Mouse (Mus musculus): Measurements from ENCODE around the gene Tpp1.

Tpp1 gene

DNA sequence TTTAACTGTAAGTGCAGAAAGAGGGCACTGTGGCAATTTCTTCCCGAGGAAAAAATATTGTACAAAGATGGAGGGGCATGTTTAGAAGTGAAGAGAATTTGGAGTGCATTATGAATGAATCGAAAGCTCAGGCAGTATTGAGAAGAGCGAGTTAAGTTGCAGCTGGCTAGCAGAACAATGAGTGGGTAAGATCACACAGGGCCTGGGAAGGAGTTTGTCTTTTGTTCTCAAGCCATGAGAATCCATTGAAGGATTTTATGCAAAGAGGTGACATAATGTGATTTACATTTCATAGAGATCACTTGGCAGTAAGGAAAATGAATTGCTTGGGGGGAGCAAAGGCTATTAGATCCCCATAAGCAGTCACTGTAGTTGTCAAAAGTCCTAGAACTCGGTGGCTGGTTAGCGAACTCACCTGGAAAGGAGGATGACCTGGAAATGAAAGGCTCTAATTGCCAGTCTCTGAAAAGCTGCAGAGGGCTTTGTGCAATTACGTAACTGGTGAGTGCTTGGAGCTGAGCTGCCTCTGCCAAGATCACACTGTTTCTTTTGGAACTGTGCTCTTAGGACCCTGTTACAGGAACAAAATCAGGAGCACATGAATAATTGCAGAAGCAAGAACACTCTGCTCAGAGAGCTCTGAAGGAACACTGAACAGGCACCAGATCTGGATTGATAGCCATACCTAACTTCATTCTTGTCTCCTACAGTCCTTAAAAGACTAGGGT lies 23.2 kb downstream of the Tpp1 start:
- peak in 1 of 2 experiments; percentile 62 for DNase-seq (ENCODE audit: low spot score in 2 of 2)

DNA sequence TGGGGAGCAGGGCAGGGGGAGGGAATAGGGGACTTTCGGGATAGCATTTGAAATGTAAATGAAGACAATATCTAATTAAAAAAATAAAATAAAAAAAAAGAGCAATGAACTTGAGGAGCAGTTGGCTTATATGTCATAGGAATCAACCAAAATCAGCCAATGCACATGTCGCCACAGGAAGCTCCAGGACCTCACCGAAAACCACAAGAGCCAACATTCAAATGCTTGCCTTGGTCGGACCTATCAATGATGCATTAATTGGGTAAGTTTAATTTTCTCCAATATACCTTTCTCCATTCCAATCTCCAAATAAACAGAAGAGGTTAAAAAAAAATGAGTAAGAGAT lies 25.1 kb downstream of the Tpp1 start:
- no peak for DNase-seq (ENCODE audit: low spot score in 2 of 2)

DNA sequence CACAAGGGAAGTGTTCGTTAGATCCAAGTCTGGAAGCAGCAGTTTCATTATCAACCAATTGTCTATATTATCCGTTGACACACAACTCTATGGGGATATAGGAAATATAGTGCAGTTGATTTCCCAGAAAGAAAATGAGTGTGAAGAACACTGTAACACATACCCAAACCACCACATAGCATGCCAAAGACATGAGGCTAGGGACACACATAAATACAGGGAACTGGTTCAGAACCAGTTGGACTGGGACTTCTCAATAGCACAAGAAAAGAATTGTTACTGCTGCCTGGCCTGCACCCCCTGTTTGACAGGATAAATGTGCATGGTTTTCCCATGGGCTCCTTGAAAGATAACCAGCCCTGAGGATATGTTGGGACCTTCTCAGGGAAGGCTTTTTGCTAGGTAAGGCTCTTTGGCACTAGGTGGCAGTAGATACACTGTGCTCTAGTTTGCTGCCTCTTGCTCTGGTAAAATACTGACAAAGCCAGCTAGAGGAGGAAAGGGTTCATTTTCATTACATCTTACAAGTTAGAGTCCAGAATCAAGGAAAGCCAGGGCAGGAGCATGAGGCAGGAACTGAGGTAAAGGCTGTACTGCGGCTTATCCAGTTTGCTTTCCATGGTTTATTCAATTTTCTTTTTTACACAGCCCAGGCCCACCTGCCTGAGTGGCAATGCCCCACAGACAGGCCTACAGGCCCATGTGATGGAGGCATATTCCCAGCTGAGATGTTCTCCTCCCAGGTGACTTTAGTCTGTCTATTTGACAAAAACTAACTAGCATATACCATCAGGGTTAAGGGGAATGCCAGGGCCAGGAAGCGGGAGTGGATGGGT lies 25.7 kb downstream of the Tpp1 start:
- peak; percentile 68 to 75 for DNase-seq (ENCODE audit: low spot score in 2 of 2)

DNA sequence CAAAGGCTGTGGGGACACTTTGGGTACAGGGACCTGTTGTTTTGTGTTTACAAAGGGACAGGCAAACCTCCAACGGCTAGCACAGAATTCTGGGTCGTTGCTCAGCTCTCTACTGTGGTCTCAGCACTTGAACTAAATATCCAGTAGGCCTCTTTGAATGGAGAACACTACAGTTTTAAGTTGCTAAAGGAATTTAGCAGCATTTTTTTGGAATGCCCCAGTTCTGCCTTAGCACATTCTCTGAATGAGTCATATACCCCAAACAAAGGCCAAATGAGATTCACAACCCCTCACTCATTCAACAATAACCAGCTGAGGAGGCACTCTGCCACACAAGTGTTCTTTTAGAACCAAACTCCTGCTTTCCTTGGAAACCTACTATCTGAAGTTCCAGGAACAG lies 30.1 kb downstream of the Tpp1 start:
- no peak for DNase-seq (ENCODE audit: low spot score in 2 of 2)

DNA sequence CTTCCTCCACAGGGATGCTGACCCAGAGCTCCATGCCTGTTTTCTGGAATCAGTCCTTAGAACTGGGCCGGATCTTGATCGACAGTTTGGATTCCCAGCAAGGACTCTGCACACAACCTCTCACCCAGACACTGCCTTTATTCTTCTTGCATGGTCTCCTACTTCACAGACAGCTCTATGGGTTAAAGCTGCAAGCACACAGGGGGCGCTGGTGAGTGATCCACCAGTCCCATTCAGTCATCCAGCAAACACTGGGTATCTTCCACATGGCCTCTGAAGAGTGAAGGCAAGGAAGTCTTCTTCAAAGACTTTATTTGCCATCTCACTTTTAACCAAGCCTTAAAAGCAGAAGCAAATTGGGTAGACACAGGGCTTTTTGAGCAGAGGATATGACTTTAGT lies 36.7 kb downstream of the Tpp1 start:
- no peak for DNase-seq (ENCODE audit: low spot score in 2 of 2)

DNA sequence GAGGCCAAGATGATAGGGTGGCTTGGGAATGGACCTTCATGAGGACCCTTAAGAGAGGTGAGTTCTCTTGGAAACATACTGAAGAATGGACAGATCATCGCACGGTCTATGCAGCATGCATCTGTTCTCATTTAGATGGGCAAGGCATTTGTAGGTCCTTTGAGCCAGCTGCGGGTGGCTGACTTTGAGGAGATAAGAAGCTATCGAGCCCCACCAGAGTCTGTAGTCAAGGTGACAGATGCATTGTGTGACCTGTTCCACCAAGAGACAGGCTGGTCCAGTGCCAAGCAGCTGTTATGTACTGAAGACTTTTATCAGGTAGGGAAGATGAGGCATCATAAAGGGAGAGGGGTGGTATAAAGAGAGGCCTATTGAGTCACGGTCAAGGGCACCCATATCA lies 43.3 kb downstream of the Tpp1 start:
- DNase-seq (ENCODE audit: low spot score in 2 of 2): no peak

DNA sequence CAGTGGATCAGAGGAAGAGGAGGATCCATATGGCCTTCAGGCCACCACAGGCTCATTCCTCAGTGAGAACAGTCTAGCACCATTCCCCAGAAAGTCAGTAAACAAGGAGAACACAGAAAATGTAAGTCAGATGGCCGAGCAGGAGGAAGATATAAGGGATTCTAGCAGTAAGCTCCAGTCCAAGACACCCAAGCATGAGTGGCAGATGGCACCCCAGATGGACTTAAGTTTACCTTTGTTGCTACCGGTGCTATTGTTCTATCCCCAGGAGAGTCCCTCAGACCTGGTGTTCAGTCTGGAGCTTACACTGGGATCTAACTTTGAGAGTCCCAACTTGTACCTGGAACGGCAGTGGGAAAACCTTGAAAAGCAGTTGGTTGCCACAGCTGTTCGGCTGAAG lies 48.2 kb downstream of the Tpp1 start:
- no peak for DNase-seq (ENCODE audit: low spot score in 2 of 2)

DNA sequence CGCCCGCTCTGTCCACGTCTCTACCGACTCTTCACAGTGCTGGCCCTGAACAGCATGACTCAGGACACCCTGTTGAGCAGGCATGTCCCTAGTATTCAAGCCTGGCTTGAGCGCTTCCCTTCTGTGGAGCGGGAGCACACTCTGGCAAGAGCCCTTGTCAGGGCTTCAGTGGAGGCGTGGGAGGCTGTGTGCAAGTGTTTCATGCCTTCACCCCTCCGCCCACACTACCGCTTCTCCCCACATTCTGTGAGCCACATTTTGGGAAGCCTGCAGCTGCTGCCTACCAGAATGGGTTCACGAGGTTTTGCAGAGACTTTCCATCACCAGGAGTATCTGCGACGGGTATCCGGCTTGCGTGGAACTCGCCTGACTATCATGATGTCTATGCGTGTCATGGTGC lies 48.9 kb downstream of the Tpp1 start:
- DNase-seq (ENCODE audit: low spot score in 2 of 2): no peak

Data from right cerebral cortex, postnatal 10 days (tissue).